Mouse (Mus musculus) retina, postnatal 7 days (tissue): Measurements from ENCODE around the gene Hpse2.

Experiments used
- DNase-seq: peaks from one replicate; pipeline ENCODE4 v3.0.0-alpha.2; 2012; ENCODE audit warnings: low read depth, low spot score

Gene Hpse2

GRCm38 (mm10) chr19:42737753-42738152 is 650.4 kb downstream of the Hpse2 start:
- DNase-seq, result no peak
